Mouse (Mus musculus) liver, embryonic 14.5 days (tissue): ENCODE results near the gene Cox6b1. TPM values are rescaled to one million over a fixed set of nuclear protein-coding genes. Genes with fewer than 3 reads are reported as not detected.
A peak's percentile ranks its signal among the peaks of the same experiment; 100 is the strongest.

Experiments
- ATAC-seq: fragments of 200-750 bp; cut with Nextera tagmentation; 2 replicates; pipeline ENCODE4 v1.8.0; 2017; ENCODE audit warnings: moderate number of reproducible peaks, mild to moderate bottlenecking, moderate library complexity; ENCODE audit not compliant: insufficient read depth
- DNase-seq, 3 experiments: peaks; one replicate each; pipeline ENCODE4 v3.0.0-alpha.2; 2012 to 2013; ENCODE audit warnings: low read depth in 3 of 3, low spot score in 3 of 3
- H3K27ac ChIP-seq: fragments of 300-500 bp; sonication (generic); 2 replicates; pipeline ENCODE4 v1.5.1; 2014; ENCODE audit warnings: moderate library complexity, mild to moderate bottlenecking, control low read depth, inconsistent platforms
- H3K27me3 ChIP-seq: fragments of 300-500 bp; sonication (generic); 2 replicates; pipeline ENCODE4 v1.6.1; 2014; ENCODE audit warnings: mild to moderate bottlenecking, low read length, moderate library complexity; ENCODE audit not compliant: control insufficient read depth, insufficient read depth
- H3K36me3 ChIP-seq: fragments of 300-500 bp; sonication (generic); replicated peaks from 2 replicates; pipeline ENCODE4 v1.6.1; 2014; ENCODE audit warnings: low read depth; ENCODE audit not compliant: control insufficient read depth, insufficient read depth
- H3K4me1 ChIP-seq, 2 experiments: fragments of 200-500 bp in 1 of 2; fragments of 300-500 bp in 1 of 2; sonication (generic) in 1 of 2; replicated peaks; 2 replicates each; pipeline ENCODE4 v1.6.1; 2012 to 2014; ENCODE audit warnings: antibody characterized with exemption in 1 of 2, inconsistent platforms in 1 of 2, low read length in 1 of 2; ENCODE audit not compliant: control insufficient read depth in 2 of 2, insufficient read depth in 2 of 2
- H3K4me2 ChIP-seq: fragments of 300-500 bp; sonication (generic); 2 replicates; pipeline ENCODE4 v1.6.1; 2014; ENCODE audit warnings: low read depth, mild to moderate bottlenecking, control low read depth, moderate library complexity
- H3K4me3 ChIP-seq, 2 experiments: fragments of 200-500 bp in 1 of 2; fragments of 300-500 bp in 1 of 2; sonication (generic) in 1 of 2; 2 replicates each; pipeline ENCODE4 v1.5.1; 2012 to 2014; ENCODE audit warnings: low read depth in 2 of 2, low read length in 2 of 2, mild to moderate bottlenecking in 2 of 2, control low read depth in 1 of 2, inconsistent platforms in 1 of 2, moderate library complexity in 1 of 2; ENCODE audit not compliant: insufficient read depth in 1 of 2
- H3K9ac ChIP-seq: fragments of 300-500 bp; sonication (generic); replicated peaks from 2 replicates; pipeline ENCODE4 v1.6.1; 2014; ENCODE audit warnings: mild to moderate bottlenecking, control low read depth, moderate library complexity
- H3K9me3 ChIP-seq: fragments of 300-500 bp; sonication (generic); 2 replicates; pipeline ENCODE4 v1.6.1; 2016; ENCODE audit warnings: low read length, mixed read lengths; ENCODE audit not compliant: control insufficient read depth
- CTCF ChIP-seq: IDR thresholded peaks from 2 replicates; pipeline ENCODE4 v1.5.1; 2016; ENCODE audit warnings: antibody characterized with exemption, low read depth, control low read depth
- EP300 ChIP-seq: IDR thresholded peaks from 2 replicates; pipeline ENCODE4 v1.6.1; 2016; ENCODE audit warnings: antibody characterized with exemption, low read depth
- WGBS: fragments of 180-500 bp; shearing (Covaris S2); extraction: QIAGEN DNeasy Blood & Tissue Kit; methylation state at CpG from one replicate; pipeline ENCODE4 v1.1.7; 2014; ENCODE audit not compliant: insufficient replicate concordance; 5-methylcytosine and 5-hydroxymethylcytosine counted together
- polyA plus RNA-seq, 2 experiments: library from polyadenylated mRNA; depleted of rRNA in 1 of 2; stranded (reverse) in 1 of 2; unstranded in 1 of 2; fragments of >200 nt; fragmentation: Nextera tagmentation in 1 of 2; extraction: Ambion mirVana in 1 of 2; gene quantifications; 2 replicates each; pipeline versions ENCODE4 v1.2.1 to v1.2.3; 2012 to 2014

Gene Cox6b1
- polyA plus RNA-seq, 2 experiments: 459 to 655 TPM

- H3K4me1 ChIP-seq: no peaks in the 10 kb centered on the region; a peak in 2 of 4 replicates
- H3K27me3 ChIP-seq: no peaks in the 10 kb centered on the region
- no peak overlapping the region for H3K4me3 ChIP-seq
- H3K9me3 ChIP-seq: no peaks in the 10 kb centered on the region
- TF ChIP-seq EP300: no peak
- TF ChIP-seq CTCF: no peak
- H3K36me3 ChIP-seq: no peaks in the 10 kb centered on the region
- H3K27ac ChIP-seq: no peak overlapping the region
- H3K9ac ChIP-seq: no peak overlapping the region
- ATAC-seq (no peak), DNase-seq (no peak)
- 46% methylated on average over 8 of the region's 8 CpGs for WGBS
- H3K4me2 ChIP-seq: no peak overlapping the region
Observed at GRCm38 (mm10) chr7:30604424-30604823, 21.5 kb downstream of the Cox6b1 start.

GRCm38 (mm10) chr7:30602583-30602982 lies 23.4 kb downstream of the Cox6b1 start:
- H3K9me3 ChIP-seq: no peaks in the 10 kb centered on the region
- H3K9ac ChIP-seq: no peak overlapping the region
- no peak overlapping the region for H3K4me2 ChIP-seq
- no peak overlapping the region for H3K4me3 ChIP-seq
- ATAC-seq (no peak), DNase-seq (no peak)
- no peak for TF ChIP-seq CTCF
- no peak for TF ChIP-seq EP300
- 66% methylated on average over 3 of the region's 3 CpGs for WGBS
- no peaks in the 10 kb centered on the region; a peak in 2 of 4 replicates for H3K4me1 ChIP-seq
- no peaks in the 10 kb centered on the region for H3K36me3 ChIP-seq
- H3K27ac ChIP-seq: no peak overlapping the region
- H3K27me3 ChIP-seq: no peaks in the 10 kb centered on the region

GRCm38 (mm10) chr7:30600651-30601050 lies 25.3 kb downstream of the Cox6b1 start:
- no peak overlapping the region for H3K27ac ChIP-seq
- H3K9ac ChIP-seq: no peak overlapping the region
- 59% methylated on average over 7 of the region's 7 CpGs for WGBS

GRCm38 (mm10) chr7:30599933-30600353 lies 26.0 kb downstream of the Cox6b1 start:
- H3K9me3 ChIP-seq: no peaks in the 10 kb centered on the region
- no peak overlapping the region; the same call in 1 of the 2 replicates for H3K9ac ChIP-seq
- peak overlapping the region; percentile 50 for H3K4me2 ChIP-seq
- no peak overlapping the region for H3K27ac ChIP-seq
- peaks cover 0 to 1% of the 10 kb centered on the region in 2 experiments; a peak in 2 of 4 replicates for H3K4me1 ChIP-seq
- 3% methylated on average over 16 of the region's 16 CpGs for WGBS
- no peak for TF ChIP-seq CTCF
- TF ChIP-seq EP300: no peak
- H3K4me3 ChIP-seq: no peak overlapping the region
- no peaks in the 10 kb centered on the region for H3K27me3 ChIP-seq
- ATAC-seq (peak; percentile 97), DNase-seq (peak; percentile 74 to 77 (median 74))
- H3K36me3 ChIP-seq: no peaks in the 10 kb centered on the region

More at GRCm38 (mm10) chr7:30600651-30601050, 25.3 kb downstream of the Cox6b1 start:
- Histone ChIP-seq H3K4me2 (peak overlapping the region; percentile 50), H3K36me3 (no peaks in the 10 kb centered on the region), H3K4me3 (no peak overlapping the region), H3K4me1 (no peaks in the 10 kb centered on the region; a peak in 2 of 4 replicates), H3K27me3 (no peaks in the 10 kb centered on the region), H3K9me3 (no peaks in the 10 kb centered on the region)
- TF ChIP-seq EP300 (no peak), CTCF (no peak)
- DNase-seq: no peak
- ATAC-seq: no peak

- Histone ChIP-seq H3K9ac (no peak within 1 kb of the TSS; the same call in 1 of the 2 replicates), H3K4me1 (peaks cover 6 to 11% of the 10 kb centered on the region in 2 experiments; a peak in 3 of 4 replicates), H3K9me3 (no peaks in the 10 kb centered on the region), H3K27ac (no peak within 1 kb of the TSS), H3K4me2 (peak within 1 kb of the TSS; percentile 23), H3K4me3 (no peak within 1 kb of the TSS), H3K27me3 (no peaks in the 10 kb centered on the region), H3K36me3 (no peaks in the 10 kb centered on the region)
- no peak for TF ChIP-seq EP300
- TF ChIP-seq CTCF: no peak
- DNase-seq (no peak), ATAC-seq (no peak)
- WGBS: 87% methylated on average over 12 of the region's 12 CpGs
Observed at GRCm38 (mm10) chr7:30598786-30599185, 27.2 kb downstream of the Cox6b1 start, which contains the start of gene Zbtb32. TSS of gene Zbtb32 (minus strand) at chr7:30598909.
